Mouse (Mus musculus) CD8-positive naive resting alpha-beta T cell, adult 2 months (primary cell): Measurements from ENCODE around the gene Slc13a5.
A peak's percentile ranks its signal among the peaks of the same experiment; 100 is the strongest.

Experiments used
- DNase-seq, 2 experiments: peaks; one replicate each; pipeline ENCODE4 v3.0.0; 2022; ENCODE audit warnings: low read depth in 2 of 2, low spot score in 2 of 2

Gene Slc13a5

DNA sequence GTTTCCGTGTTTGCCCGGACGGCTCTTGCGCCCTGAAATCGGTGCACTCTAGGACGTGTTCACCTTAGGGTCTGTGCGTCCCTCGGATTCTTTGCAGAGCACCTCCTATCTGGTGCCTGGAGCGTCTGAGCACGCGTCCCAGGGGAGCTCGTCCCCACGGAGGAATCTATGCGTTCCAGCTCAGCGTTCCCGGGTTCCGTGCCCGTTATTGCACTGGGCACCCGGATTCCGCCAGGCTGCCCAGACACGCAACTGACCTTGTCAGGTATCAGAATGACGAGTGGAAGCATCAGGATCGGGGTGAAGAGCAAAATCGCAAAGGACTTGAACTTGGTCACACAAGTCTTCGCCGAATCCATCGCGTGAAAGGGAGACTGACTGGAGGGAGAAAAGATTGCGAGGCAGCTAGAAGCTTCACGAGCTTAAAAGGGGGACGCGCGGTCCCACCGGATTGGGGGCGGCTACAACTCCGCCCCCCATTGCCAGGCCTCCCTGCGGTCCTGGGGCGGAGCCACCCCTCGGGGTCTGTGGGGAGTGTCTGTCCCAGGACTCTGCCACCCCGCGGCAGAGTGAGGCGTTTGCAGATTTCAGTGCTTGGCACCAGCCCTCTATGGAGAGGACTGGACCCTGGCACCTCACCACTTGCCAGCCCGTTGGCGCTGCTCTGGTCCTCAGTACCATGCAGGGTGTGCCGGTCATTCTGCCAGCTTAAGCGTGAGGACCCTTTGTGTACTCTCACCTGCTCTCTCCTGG, 639 bp downstream of the Slc13a5 start:
- DNase-seq, result peak; percentile 7 to 9

DNA sequence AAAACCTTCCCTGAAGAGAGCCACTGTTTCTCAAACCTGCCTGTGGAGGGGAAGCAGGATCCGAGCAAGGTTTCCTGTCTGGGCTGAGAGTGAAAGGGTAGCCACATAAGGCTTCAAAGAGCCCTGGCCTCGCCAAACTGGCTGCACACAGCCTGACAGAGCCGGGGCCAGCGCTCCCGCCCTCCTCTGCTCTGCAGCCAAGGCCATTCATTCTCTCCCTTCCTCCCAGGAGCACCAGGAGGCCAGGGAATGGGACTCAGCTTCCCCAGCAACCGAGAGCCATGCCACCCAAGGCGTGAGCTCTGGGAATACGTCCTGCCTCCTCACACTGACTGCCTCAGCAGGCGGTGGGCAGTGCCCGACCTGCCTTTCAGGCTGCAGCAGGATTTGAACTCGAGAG, 1.5 kb downstream of the Slc13a5 start:
- no peak for DNase-seq

DNA sequence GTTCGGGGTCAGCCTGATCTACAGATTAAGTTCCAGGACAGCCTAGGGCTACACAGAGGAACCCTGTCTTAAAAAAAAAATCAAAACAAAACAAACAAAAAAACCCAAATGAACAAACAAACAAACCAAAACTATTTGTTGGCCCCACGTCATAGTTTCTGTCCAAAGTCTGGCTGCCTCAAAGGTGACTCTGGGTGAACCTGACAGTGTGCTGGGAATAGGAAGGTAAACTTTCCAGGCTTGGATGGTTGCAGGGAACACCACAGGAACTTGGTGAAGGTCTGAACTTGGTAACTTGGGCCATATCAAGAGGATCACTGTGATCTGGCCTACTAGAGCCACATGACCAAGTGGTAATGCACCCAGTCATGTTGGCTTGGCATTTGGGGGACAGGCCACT, 10.6 kb downstream of the Slc13a5 start:
- DNase-seq, result no peak

DNA sequence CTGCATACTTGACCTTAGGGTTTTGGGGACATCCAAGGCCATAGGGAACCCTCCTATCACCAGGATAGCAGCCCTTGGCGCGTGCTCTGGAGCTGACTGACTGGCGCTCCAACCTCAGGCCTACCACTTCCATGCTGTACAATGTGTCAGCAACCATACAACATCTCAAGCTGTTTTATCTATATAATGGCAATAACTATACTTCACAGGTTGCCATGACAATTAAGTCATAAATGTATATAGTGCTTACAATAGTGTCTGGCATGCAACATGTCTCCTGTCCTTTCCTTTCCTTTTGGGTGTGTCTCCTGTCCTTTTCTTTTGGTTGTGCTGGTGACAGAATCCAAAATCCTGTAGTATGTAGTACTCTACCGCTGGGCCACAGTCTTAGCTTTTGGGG, 11.4 kb downstream of the Slc13a5 start:
- DNase-seq, result no peak

DNA sequence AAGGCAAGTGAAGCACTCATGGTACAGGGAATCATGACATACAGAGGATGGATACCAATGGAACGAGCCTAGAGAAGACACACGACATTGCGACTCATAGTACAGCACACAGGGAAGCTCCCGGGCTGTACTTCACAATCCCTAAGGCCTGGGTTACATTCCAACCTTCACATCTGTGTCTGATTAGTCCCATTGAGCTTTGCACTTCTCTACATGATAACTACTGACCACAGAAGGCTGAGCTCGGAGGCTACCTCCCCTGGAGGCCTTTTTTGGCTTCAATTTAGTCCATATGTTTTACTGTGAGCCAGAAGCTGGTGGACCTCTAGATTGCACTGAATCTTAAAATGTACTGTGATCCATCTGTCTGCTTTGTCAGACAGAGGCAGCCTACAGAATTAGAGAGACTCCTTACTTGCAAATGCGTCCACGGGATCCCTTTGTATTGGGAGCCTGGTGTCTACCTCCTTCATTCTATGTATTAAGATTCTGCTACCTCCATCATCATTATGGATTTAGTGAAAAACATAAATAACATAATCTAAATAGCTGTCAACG, 21.7 kb downstream of the Slc13a5 start:
- DNase-seq, result no peak

DNA sequence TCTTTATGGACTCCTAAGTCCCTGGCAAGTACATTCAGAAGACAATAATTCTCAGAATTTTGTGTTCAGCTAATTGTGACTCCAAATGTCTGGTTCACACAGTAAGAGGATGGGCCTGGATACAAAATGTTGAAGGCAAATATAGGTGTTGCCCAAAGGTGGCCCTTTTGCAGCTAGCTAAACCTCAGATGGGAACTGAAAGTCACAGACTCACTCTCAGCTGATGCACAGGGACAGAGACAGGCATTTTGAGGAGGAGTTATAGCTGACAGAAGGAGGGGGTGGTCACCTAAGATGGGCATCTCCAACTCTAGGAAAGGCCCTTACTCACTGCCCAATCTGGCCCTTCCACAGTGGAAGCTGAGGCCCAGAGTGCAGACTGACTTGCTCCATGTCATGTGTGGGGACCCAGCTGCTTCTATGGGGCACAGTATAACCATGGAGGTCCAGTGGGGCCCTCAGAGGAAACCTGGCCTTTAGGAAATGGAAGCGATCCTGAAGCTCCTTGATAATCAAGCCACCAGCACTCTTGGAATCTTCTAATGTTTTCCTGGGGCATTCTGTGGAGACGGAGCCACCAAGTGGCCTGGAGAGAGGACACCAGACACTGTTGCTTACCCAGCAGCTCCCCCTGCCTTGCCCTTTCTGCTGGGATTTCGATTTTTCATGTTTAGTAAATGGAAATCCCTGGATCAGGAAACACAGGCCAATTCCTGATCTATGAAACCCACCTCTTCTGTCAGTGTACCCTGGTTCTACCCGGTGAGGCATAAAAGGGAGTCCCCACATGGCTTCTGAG, 26.8 kb downstream of the Slc13a5 start:
- no peak for DNase-seq

DNA sequence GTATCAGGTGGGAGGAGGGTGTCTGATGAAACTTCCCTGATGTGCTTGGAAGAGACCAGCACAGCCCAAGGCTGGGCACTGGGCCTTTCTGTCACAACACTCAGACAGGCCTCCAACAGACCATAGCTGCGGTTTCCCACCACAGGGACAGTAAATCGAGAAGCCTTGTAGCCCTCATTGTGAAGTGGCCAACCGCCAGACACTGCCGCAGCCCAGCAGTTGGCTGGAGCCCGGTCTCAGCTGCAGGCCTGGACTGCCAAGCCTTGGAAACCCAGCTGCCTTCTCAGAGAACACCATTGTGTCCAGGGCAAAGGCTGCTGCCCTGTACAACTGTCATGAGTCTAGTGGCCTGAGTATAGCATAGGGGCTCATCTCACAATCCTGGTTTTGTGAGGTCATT, 33.0 kb downstream of the Slc13a5 start:
- DNase-seq, result no peak

DNA sequence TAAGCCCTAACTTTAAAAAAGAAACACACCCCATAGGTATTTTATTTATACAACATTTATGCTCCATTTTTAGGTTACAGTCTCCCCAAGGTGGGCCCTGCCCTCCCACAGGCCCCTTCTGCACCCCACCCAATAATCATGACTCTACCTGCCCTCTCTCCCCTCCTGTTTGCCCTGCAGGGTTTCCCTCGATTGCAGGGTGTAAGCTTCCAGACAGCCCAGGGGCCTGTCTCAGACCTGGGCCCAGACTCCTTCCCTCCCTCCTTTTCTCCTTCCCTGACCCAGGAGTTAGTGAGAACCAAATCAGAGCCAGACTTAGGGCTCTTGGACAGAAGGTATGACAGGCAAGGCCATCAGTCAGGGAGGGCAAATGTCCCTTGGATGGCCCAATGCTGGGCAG, 34.0 kb downstream of the Slc13a5 start:
- DNase-seq, result no peak

DNA sequence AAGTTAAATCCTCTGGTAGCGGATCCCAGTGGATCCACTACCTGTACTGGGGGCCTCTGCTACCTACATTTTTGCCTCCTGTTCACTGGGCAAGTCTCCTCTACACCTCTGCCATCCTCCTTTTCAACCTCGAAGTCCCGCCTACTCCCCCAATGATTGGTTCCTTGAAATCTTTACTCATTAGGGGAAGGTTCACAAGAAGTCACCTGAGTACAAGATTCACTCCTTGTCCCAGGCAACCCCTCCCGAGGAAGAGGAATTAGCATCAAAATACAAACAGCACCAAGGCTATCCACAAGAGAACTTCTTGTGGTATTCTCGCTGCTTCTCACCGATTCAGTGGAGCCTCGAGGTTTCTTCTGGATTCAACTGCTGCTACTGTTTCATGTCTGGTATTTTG, 35.0 kb downstream of the Slc13a5 start:
- DNase-seq, result no peak

DNA sequence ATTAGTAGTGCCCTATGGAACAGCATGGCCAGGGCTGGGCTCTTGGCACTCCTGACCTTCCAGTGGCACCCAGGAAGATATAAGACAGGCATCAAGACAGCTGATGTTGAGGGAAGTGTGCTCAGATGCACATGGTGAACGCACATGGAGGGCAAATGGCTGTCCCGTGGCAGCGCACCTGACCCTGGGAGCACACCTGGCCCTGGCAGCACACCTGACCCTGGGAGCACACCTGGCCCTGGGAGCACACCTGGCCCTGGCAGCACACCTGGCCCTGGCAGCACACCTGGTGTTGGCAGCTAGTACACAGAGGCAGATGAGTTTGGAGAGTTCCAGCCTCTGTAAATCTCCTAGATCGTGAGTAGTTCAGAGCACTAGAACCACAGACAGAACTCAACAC, 38.5 kb downstream of the Slc13a5 start:
- no peak for DNase-seq

DNA sequence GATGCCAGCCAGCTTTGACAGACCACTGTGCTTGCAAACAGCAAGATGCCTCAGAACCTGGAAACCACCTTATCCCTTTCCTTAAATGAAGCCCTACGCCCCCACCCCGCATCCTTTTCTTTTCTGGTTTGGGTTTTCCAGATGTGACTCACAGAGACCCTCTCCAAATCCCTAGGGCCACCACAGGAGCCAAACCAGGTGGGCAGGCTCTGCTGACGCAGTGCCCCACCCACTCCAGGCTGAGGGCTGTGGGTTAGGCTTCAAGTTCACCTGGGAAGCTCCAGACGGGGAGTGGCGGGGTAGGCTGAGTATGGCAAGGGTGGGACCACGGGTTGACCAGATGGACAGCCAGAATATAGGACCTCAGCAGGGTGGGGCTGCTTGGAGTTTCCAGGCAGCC, 40.1 kb downstream of the Slc13a5 start:
- no peak for DNase-seq

DNA sequence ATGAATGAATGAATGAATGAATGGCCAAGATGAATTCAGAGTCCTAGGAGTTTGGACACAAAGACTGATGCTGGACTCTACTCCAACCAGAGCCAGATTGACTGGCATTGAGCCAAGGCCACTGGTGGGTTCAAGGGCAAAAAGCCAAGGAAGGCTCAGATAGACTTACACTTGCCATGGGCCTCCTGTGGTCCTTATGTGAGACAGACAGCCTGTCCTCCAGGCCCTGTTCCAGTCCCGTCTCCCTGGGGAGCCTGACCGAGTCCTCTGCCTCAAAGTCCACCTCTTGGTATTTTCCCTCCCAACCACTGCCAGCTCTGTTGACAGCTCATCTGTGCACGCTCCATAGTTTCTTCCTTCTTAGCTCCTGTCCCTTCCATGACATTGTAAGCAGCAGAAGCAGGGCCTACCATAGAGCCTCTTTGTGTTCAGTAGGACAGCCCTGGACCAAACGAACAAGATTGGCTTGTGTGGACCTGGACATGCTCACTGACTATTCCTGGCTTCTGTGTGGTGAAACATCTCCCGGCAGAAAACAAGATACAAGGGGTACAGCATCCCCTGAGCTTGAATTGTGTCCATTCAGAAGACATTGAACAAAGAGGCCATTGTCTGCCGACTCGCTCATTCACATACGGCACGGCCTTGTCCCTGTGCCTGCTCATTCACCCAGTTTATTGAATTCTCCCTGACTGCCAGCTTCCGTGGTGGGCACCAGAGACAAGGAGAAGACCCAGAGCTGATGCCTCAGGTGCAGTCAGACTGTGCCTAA, 40.8 kb downstream of the Slc13a5 start:
- DNase-seq, result no peak

DNA sequence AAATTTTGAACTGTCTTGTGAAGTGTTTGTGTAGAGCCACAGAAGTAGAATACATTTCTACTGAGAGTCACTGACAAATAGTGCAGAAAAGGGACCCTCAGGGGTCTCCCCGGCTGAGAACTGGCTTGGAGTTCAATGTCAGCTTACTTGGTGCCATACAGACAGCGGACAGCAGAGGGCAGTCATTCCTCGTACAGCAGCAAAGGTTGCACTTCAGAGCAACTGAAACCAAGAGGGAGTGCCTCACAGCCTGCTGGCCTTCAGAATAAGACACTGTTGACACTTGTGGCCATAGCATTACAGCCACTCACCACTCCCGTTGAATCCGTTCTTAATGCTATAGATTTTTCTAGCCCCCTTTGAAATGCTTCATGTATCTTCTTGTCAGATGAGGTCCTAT, 42.2 kb downstream of the Slc13a5 start:
- DNase-seq, result peak; percentile 49 to 63

DNA sequence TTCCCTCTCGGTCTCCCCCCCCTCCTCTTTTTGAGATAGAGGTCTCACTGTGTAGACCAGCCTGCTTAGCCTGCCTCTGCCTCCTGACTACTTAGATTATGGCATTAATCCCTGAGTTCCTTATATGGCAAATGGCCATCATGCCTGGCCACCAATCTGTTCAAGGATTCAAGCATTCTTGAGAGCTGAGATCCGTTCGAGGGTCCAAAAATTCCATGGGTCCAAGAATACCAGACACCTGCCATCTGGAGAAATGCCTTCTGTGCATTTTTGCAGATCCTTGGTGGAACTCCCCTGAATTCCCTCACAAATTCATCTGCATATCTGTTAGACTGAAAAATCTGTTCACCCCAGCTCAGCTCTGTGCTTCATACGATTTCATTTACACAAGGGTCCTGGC, 43.6 kb downstream of the Slc13a5 start:
- DNase-seq, result no peak

DNA sequence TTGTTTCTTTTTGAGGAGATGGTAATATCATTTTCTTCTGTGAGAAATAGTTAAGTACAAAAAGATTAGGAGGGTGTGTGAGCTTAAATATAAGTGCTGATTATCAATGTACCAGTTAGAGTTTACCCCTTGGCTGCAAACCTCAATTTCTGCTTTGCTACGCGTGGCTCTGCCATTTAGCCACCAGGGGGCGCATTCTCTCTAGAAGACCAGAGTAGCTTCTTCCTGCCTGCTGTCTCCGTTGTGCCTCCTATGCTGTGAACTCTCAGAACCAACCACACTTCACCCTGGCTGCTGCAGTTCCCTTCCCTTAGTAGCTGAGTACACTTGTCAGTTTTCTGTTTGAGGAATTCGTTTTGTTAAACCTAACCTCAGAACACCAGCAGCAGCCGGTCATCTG, 45.7 kb downstream of the Slc13a5 start:
- peak; percentile 69 to 74 for DNase-seq

DNA sequence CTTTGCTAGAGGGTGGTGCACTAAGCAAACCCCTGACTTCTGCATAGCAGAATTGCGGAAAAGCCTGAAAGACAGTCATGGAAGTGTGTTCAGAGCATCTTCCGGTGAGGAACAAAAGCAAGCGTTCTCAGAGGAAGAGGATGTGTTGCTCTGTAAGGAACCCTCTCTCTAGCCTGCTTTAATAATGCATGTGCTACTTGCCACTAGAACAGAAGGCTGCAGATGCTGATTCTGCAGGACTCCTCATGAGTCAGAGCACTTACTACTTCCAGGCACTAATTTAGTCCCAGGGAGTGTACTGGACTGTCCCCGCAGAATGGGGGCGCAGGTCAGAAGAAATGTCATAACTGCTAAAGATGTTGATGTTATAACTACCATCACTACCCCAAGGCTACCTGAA, 49.9 kb downstream of the Slc13a5 start:
- no peak for DNase-seq

DNA sequence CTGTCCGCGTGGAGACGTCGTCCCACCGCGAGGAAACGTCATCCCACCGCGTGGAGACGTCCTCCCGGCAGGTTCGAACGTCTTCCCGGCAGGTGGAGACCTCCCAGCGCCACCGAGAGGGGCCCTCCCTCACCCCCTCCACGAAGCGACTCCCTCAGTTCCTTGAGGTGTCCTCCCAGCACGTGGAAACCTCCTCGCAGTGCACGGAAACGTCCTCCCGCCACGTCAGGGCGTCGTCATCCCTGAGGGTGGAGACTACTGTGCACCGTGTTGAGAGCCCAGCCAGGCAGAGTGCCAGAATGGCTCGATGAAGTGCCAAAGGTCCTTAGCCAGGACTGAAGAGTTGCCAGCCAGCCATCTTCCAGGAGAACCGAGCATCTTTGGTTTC, 51.6 kb downstream of the Slc13a5 start, which contains the start of gene Med31:
Gene Med31, minus strand, starts transcription at position 183 of the 388 bp plus-strand sequence.
- DNase-seq, result peak in 1 of 2 experiments; percentile 67

DNA sequence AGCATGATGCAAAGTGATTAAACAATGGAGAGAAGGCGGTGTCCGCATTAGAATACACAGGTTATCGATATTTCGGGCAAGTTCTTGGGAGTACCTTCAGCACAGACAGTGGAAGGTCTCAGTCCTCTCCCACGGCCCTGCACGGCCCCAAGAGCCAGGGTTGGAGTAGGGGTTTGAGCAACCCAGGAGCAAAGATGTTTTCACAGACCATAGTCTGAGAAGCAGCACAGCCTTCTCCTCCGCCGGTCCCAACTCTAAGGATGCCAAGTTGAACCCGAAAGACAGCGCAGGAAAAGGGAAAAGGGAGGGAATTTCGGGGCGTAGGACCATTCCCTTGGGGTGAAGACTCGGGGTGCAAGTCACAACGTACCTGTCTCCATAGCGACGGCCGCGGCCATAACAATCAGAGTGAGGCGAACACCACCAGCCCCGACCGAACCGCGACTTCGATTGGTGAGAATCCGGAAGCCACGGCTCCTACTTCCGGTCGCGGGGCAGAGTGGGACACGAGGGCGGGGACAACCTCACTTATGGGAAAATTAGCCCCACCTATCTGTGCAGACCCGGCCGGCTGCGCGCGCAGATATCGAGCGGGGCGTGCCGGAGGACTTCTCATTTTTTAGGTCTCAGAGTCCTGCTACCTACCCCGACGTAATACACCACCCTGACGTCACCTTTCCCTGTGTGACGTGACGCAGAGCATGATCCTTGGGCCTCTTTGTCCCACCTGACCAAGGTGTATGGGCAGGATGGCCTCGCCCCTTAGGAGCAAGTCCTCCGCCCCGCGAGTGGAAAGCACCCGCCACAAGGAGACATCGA, 52.2 kb downstream of the Slc13a5 start:
- peak; percentile 85 to 89 for DNase-seq

DNA sequence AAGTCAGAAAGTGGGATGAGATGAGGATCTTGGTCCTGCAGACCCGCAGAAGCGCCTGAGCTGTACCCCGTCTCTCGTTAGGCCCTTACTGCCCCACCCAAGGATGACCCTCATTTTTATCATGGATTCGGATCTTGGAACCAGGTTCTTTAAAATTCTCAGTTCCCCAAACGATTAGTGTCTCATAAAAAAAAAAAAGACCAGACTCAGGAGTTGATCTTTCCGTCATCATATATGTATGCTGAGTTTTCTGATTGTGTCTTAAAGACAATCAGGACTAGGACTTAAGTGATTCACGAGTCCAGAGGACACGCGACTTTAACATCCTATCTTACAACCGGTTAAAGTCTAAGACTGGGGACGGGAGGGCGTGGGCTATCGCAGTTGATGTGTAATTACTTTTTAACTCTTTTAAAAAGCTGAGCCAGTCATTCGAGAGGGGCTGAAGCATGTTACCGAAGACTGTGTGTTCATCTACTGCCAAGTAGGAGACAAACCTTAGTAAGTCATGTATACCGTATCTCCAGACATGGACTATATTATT, 59.1 kb downstream of the Slc13a5 start:
- DNase-seq, result no peak

DNA sequence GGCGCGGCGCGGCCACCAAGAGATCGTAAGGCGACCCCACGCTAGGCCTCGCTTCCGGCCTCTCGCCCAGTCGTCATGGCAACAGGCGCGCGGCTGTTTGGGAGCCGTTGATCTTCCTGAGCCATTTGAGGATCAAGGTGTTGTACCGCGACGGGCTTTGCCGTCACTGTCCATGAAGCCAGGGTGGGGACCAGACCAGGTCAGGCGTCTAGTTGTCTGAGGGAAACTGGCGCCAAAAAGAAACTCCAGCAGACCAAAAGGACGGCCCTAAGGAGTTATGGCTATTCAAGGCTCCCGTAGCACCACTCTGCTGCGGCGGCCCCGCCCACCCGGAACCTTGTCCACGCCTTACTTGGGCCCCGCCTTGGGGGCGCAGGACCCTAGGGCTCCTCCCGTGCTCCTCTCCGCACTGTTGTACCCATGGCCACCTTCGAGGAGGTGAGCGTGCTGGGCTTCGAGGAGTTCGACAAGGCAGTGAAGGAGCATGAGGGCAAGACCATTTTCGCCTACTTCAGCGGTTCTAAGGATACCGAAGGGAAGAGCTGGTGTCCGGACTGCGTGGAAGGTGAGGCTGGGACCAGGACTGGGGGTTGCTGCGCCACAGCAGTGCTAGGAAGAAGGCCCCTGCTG, 59.7 kb downstream of the Slc13a5 start, which contains the start of the genes 4933427D14Rik and Txndc17:
Gene 4933427D14Rik, minus strand, starts transcription at position 256 of the 630 bp plus-strand sequence.
Gene Txndc17, plus strand, starts transcription at position 344 of the 630 bp plus-strand sequence.
- DNase-seq, result peak; percentile 59 to 74
